9 mouse cellular contexts compared by ENCODE assay signal in the genomic region with DNA sequence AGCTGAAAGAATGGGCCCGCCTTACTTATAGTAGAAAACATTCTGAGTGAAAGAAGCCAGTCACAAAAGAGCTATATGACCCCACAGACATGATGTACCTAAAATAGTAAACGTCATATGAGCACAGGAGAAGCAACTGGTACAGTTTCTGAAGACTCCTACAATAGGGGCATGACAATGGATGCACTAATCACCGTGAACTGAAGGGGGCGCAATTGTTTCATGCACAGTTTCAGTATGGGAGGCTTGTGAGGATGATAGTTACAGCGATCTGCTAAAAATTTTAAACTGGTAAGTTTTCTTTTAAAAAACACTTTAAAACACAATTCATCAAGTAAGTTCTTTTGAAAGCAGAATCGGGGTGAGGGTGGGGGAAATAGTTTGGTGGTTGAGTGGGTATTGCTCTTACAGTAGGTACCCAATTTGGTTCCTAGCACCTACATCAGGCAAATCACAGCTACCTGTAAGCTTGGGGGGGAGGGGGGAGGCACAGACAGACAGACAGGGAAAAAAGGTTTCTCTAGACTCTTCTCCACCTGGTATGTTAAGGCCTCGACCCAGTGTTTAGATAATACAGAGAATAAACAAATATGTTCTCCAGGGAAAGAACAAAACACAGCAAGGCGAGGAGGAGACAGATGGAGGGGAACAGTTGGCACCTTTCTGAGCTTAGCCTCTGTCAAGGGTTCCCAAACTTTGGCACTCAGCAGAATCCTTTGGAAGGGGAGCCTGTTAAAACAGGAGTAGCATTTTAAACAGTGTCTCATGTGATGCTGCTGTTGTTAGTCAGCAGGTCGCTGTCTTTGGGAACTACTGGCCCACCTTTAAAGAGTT.
DNase-seq lines count a peak whose midpoint lies in the region; ATAC-seq and TF ChIP-seq lines count a peak whose summit lies in the region.
"Had no signal": no experiment of that assay in that cellular context is flagged by ENCODE, and none has a peak within 500 bp of the region (broad histone marks: within the 10 kb centered on the region; RNA-seq: fewer than 3 reads in every experiment).

No protein-coding gene starts in this region.

- H3K27ac ChIP-seq in forebrain, postnatal 0 days (ENCODE audit: low read depth, low read length), result no peak overlapping the region
- no peak overlapping the region for H3K27ac ChIP-seq in lung, embryonic 15.5 days

- no peaks in the 10 kb centered on the region for H3K36me3 ChIP-seq in G1E (replicated peaks)
- no peaks in the 10 kb centered on the region for H3K36me3 ChIP-seq in forebrain, postnatal 0 days (ENCODE audit: insufficient read depth)
- no peaks in the 10 kb centered on the region for H3K36me3 ChIP-seq in lung, embryonic 15.5 days

- no peak overlapping the region for H3K4me3 ChIP-seq in G1E (ENCODE audit: low read depth, low read length)
- H3K4me3 ChIP-seq in forebrain, postnatal 0 days (ENCODE audit: low read depth, low read length), result peak overlapping the region; percentile 17; the same call in 1 of the 2 replicates
- no peak overlapping the region for H3K4me3 ChIP-seq in lung, embryonic 15.5 days
- H3K4me3 ChIP-seq: megakaryocyte, embryonic 14.5 days had no signal

- TF ChIP-seq CTCF in G1E (IDR thresholded peaks at IDR 0.05; ENCODE audit: low read depth, low read length), result peak; percentile 83
- peak; percentile 96 for TF ChIP-seq CTCF in forebrain, postnatal 0 days (IDR thresholded peaks at IDR 0.05; ENCODE audit: low read depth)

- peaks cover 11% of the 10 kb centered on the region; the same call in 1 of the 2 replicates for H3K27me3 ChIP-seq in G1E (ENCODE audit: insufficient read depth, low read length)
- H3K27me3 ChIP-seq in forebrain, postnatal 0 days (ENCODE audit: insufficient read depth, low read length), result no peaks in the 10 kb centered on the region
- no peaks in the 10 kb centered on the region for H3K27me3 ChIP-seq in lung, embryonic 15.5 days

- peak; percentile 37; the same call in 1 of the 2 replicates for ATAC-seq in G1E (ENCODE audit: extremely low read depth, insufficient number of reproducible peaks, low FRiP score, poor library complexity, severe bottlenecking)
- ATAC-seq in forebrain, postnatal 0 days, result peak; percentile 88
- ATAC-seq in lung, embryonic 15.5 days (ENCODE audit: borderline replicate concordance, extremely low read depth, low FRiP score, low TSS enrichment), result no peak

- intact Hi-C loops in heart, postnatal 36 days (cut with DNase I), result loop anchor here (1.0 to 10.0 kb wide), 3 partner anchors 99 to 324 kb away; a partner anchor contains a TSS

- 6% methylated on average over 9 of the region's 9 CpGs for WGBS in forebrain, postnatal 0 days
- 12% methylated on average over 9 of the region's 9 CpGs for WGBS in lung, embryonic 15.5 days

- H3K4me2 ChIP-seq in forebrain, postnatal 0 days (ENCODE audit: low read depth), result peak overlapping the region; percentile 43
- peak overlapping the region; percentile 26; the same call in 1 of the 2 replicates for H3K4me2 ChIP-seq in lung, embryonic 15.5 days

- no peaks in the 10 kb centered on the region; the same call in 1 of the 2 replicates for H3K4me1 ChIP-seq in G1E (ENCODE audit: insufficient read depth, low read depth, low read length)
- H3K4me1 ChIP-seq in forebrain, postnatal 0 days (ENCODE audit: insufficient read depth), result no peaks in the 10 kb centered on the region
- H3K4me1 ChIP-seq in lung, embryonic 15.5 days, result peaks cover 17% of the 10 kb centered on the region

- peak; percentile 29 for DNase-seq in G1E (ENCODE audit: low spot score)
- peak; percentile 63 for DNase-seq in cerebellum, adult 11 months
- DNase-seq in forebrain, postnatal 0 days, result peak; percentile 92
- DNase-seq in heart, postnatal 36 days, result peak; percentile 84 to 89
- peak; percentile 93 for DNase-seq in layer of hippocampus, adult 11-12 months (ENCODE audit: low spot score)
- DNase-seq in retina, adult 2 months (ENCODE audit: low read depth, low spot score), result peak; percentile 53
- peak; percentile 68 to 75 for DNase-seq in thymus, postnatal 36 days

- H3K9me3 ChIP-seq in G1E (replicated peaks), result no peaks in the 10 kb centered on the region
- H3K9me3 ChIP-seq in forebrain, postnatal 0 days (ENCODE audit: low read length), result no peaks in the 10 kb centered on the region
- no peaks in the 10 kb centered on the region for H3K9me3 ChIP-seq in lung, embryonic 15.5 days
- H3K9me3 ChIP-seq: megakaryocyte, embryonic 14.5 days had no signal

- no peak overlapping the region for H3K9ac ChIP-seq in forebrain, postnatal 0 days
- no peak overlapping the region for H3K9ac ChIP-seq in lung, embryonic 15.5 days

Comparison
In these comparisons a context has a peak if more than half of its experiments do, and no peak if none do; other contexts are left out.
1. DNase-seq: peak in every context shown above with its lines; median percentile 93 in layer of hippocampus, adult 11-12 months; 92 in forebrain, postnatal 0 days; 86 in heart, postnatal 36 days; 72 in thymus, postnatal 36 days; 63 in cerebellum, adult 11 months; 53 in retina, adult 2 months; 29 in G1E.